Mouse (Mus musculus) right cerebral cortex, postnatal 14 days (tissue): ENCODE results near the gene Mxra8.

Experiments
- DNase-seq: peaks from one replicate; pipeline ENCODE4 v3.0.0; 2022

The Mxra8 gene

GRCm38 (mm10) chr4:155868614-155869298 lies 29.3 kb downstream of the Mxra8 start:
- DNase-seq, result no peak

- peak; percentile 97 for DNase-seq
Measured at GRCm38 (mm10) chr4:155869317-155870033, 30.0 kb downstream of the Mxra8 start, which contains the start of the genes Cptp and Ints11. Cptp (minus strand) TSS chr4:155869440. Ints11 (plus strand) TSS chr4:155869546.

- DNase-seq, result no peak
Measured at GRCm38 (mm10) chr4:155871404-155871803, 31.9 kb downstream of the Mxra8 start.

- DNase-seq, result no peak
Measured at GRCm38 (mm10) chr4:155883587-155883986, 44.1 kb downstream of the Mxra8 start.

GRCm38 (mm10) chr4:155886330-155886729 lies 46.9 kb downstream of the Mxra8 start:
- DNase-seq, result no peak

- no peak for DNase-seq
Measured at GRCm38 (mm10) chr4:155887674-155888073, 48.2 kb downstream of the Mxra8 start.

- no peak for DNase-seq
Measured at GRCm38 (mm10) chr4:155888181-155888580, 48.7 kb downstream of the Mxra8 start.

GRCm38 (mm10) chr4:155889316-155889715 lies 49.8 kb downstream of the Mxra8 start:
- no peak for DNase-seq

GRCm38 (mm10) chr4:155891011-155891471 lies 51.6 kb downstream of the Mxra8 start:
- no peak for DNase-seq

- DNase-seq, result peak; percentile 98
Measured at GRCm38 (mm10) chr4:155891551-155892001, 52.1 kb downstream of the Mxra8 start, which contains the start of the genes Pusl1 and Acap3. Pusl1 (minus strand) TSS chr4:155891781. Acap3 (plus strand) TSS chr4:155891822.

GRCm38 (mm10) chr4:155892017-155892416 lies 52.5 kb downstream of the Mxra8 start:
- peak; percentile 87 for DNase-seq

- no peak for DNase-seq
Measured at GRCm38 (mm10) chr4:155892438-155893211, 53.1 kb downstream of the Mxra8 start.

GRCm38 (mm10) chr4:155893212-155893690 lies 53.8 kb downstream of the Mxra8 start:
- DNase-seq, result no peak
